Mouse (Mus musculus) hindbrain, embryonic 13.5 days (tissue): ENCODE measurements around the gene Trabd2b. TPM values are rescaled to one million over a fixed set of nuclear protein-coding genes. Genes with fewer than 3 reads are reported as not detected.

Source experiments
- ATAC-seq: fragments of 200-750 bp; cut with Nextera tagmentation; 2 replicates; pipeline ENCODE4 v1.8.0; 2017; ENCODE audit warnings: moderate TSS enrichment; ENCODE audit not compliant: low FRiP score
- H3K27ac ChIP-seq: fragments of 300-500 bp; sonication (generic); 2 replicates; pipeline ENCODE4 v1.5.1; 2015; ENCODE audit warnings: inconsistent platforms, mild to moderate bottlenecking, moderate library complexity
- H3K27me3 ChIP-seq: fragments of 300-500 bp; sonication (generic); 2 replicates; pipeline ENCODE4 v1.6.1; 2015; ENCODE audit warnings: mild to moderate bottlenecking, inconsistent platforms
- H3K36me3 ChIP-seq: fragments of 300-500 bp; sonication (generic); 2 replicates; pipeline ENCODE4 v1.6.1; 2015; ENCODE audit warnings: mild to moderate bottlenecking, inconsistent platforms
- H3K4me1 ChIP-seq: fragments of 300-500 bp; sonication (generic); replicated peaks from 2 replicates; pipeline ENCODE4 v1.6.1; 2015; ENCODE audit warnings: inconsistent platforms
- H3K4me2 ChIP-seq: fragments of 300-500 bp; sonication (generic); 2 replicates; pipeline ENCODE4 v1.6.1; 2015; ENCODE audit warnings: inconsistent platforms, mild to moderate bottlenecking, moderate library complexity
- H3K4me3 ChIP-seq: fragments of 300-500 bp; sonication (generic); 2 replicates; pipeline ENCODE4 v1.5.1; 2015; ENCODE audit warnings: mild to moderate bottlenecking, inconsistent platforms
- H3K9ac ChIP-seq: fragments of 300-500 bp; sonication (generic); 2 replicates; pipeline ENCODE4 v1.6.1; 2015; ENCODE audit warnings: mild to moderate bottlenecking, inconsistent platforms
- H3K9me3 ChIP-seq: fragments of 300-500 bp; sonication (generic); 2 replicates; pipeline ENCODE4 v1.6.1; 2016; ENCODE audit warnings: inconsistent platforms
- WGBS: fragments of 180-500 bp; shearing (Covaris S2); methylation state at CpG from one replicate; pipeline ENCODE4 v1.1.7; 2015; 5-methylcytosine and 5-hydroxymethylcytosine counted together
- polyA plus RNA-seq: library from polyadenylated mRNA; unstranded; fragments of >200 nt; fragmentation: Nextera tagmentation; extraction: Ambion mirVana; gene quantifications from 2 replicates; pipeline ENCODE4 v1.2.1, GENCODE M21; 2015

Gene Trabd2b
- polyA plus RNA-seq, 1 experiment from 2014 or later, result 0.78 TPM

DNA sequence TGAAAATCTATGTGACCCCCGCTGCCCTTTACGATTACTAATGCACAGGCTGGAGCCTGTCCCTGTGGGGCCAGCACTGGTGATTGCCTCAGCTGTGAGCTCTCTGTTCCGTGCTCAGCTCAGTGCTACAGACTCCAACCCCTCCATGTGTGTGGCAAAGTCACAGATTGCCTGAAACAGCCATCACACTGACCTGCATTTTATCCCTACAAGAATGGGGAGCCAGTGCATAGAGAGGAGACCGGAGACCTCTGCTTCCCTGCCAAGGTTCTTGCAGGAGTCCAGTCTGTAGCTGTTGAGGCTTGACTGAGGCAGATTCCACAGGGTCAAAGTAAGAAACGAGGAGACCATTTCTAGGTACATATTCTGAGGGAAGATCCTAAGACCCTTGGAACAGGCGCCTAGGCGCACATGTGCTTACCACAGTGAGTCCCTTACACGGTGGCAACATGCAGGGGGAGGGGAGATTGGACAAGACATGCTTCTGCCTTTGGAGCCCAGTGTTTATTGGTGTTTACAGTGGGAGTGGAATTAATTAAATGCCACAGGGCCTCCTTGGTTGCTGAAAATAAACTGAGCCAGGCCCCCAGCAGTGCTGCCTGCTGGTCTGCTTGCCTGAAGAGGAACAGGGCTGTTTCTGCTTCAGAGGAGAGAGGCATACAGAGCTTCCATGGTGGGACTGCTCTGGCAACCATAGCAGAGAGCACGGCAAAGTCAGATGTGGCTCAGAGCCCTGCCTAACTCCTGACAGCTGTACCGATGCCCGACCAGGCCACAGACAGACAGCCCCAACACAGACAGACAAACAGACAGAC lies 97.9 kb downstream of the Trabd2b start:
- Histone ChIP-seq H3K27ac (no peak overlapping the region), H3K4me3 (no peak overlapping the region), H3K4me2 (no peak overlapping the region), H3K9me3 (no peaks in the 10 kb centered on the region), H3K9ac (no peak overlapping the region; the same call in 1 of the 2 replicates), H3K27me3 (no peaks in the 10 kb centered on the region), H3K36me3 (no peaks in the 10 kb centered on the region), H3K4me1 (peaks cover 11% of the 10 kb centered on the region)
- 55% methylated on average over 11 of the region's 11 CpGs for WGBS
- ATAC-seq, result peak; percentile 57

- H3K4me2 ChIP-seq, result no peak overlapping the region
- no peaks in the 10 kb centered on the region for H3K9me3 ChIP-seq
- H3K4me3 ChIP-seq, result no peak overlapping the region
- no peak for ATAC-seq
- H3K36me3 ChIP-seq, result no peaks in the 10 kb centered on the region
- no peak overlapping the region for H3K9ac ChIP-seq
- peaks cover 4% of the 10 kb centered on the region for H3K4me1 ChIP-seq
- WGBS, result 86% methylated on average over 6 of the region's 6 CpGs
- no peak overlapping the region for H3K27ac ChIP-seq
- H3K27me3 ChIP-seq, result no peaks in the 10 kb centered on the region
These were observed 103.1 kb downstream of the Trabd2b start for GRCm38 (mm10) chr4:114509601-114510000.

DNA sequence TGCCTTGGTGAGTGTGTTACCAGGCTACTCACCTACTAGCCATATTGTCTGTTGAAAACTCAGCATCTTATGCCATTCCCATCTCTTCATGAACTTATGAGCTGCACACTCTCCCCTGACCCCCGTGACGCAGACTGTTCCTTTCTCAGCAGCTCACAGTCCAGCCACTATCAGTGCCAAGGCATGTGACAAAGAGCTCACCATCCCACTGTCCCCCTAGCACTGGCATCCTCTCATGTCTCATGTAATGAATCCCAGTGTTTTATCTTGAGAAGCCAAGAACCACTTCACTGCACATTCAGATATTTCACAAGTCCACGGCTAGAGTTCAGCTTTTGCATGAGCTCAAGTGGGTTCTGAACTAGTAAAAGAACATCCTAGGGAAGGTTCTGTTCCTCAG lies 105.1 kb downstream of the Trabd2b start:
- Histone ChIP-seq H3K9me3 (no peaks in the 10 kb centered on the region), H3K27ac (no peak overlapping the region), H3K27me3 (no peaks in the 10 kb centered on the region), H3K4me1 (no peaks in the 10 kb centered on the region), H3K36me3 (no peaks in the 10 kb centered on the region), H3K9ac (no peak overlapping the region), H3K4me2 (no peak overlapping the region), H3K4me3 (no peak overlapping the region)
- ATAC-seq, result no peak
- WGBS, result 96% methylated on average over 3 of the region's 3 CpGs

DNA sequence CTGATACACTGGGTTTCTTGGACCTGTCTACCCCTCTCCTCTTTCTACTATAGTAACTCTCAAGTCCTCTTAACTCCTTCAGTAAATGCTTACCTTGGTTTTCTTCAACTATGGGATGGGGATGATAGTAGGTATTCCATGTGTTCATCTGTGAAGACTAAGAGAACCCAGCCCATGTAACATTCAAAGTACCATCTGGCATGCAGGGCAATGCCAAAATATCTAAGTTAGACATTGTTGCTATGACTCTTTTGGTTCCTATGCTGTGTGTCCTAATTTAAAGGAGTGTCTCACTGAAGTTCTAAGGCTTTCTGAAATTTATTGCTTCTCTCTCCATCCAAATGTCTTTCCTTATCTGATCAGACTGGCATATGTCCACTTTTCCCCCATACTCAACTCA lies 106.6 kb downstream of the Trabd2b start:
- H3K27ac ChIP-seq, result no peak overlapping the region
- no peaks in the 10 kb centered on the region for H3K4me1 ChIP-seq
- H3K4me3 ChIP-seq, result no peak overlapping the region
- H3K9ac ChIP-seq, result no peak overlapping the region
- H3K9me3 ChIP-seq, result no peaks in the 10 kb centered on the region
- no peaks in the 10 kb centered on the region for H3K27me3 ChIP-seq
- no peak for ATAC-seq
- H3K36me3 ChIP-seq, result no peaks in the 10 kb centered on the region
- H3K4me2 ChIP-seq, result no peak overlapping the region

DNA sequence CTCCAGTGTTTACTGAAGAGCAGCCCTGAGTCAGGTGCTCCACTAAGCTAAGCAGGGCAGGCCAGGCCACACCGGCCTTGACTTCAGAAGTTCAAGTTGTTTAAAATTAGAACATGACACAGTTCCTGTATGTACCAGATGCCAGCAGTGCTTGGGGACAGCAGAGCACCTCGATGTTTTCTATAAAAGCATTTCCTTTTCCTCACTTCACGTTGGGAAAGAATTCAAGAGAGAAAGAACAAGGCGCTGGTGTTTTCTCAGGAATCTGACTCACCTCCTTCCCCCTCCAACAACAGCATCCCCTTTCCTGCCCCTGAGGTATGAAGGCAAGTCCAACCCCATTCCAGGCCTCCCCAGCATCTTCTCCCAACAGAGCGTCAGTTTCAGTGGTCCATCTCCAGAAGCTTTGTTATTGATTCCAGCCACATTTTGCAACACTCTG lies 108.8 kb downstream of the Trabd2b start:
- H3K4me2 ChIP-seq, result no peak overlapping the region
- no peak overlapping the region for H3K27ac ChIP-seq
- no peaks in the 10 kb centered on the region for H3K4me1 ChIP-seq
- H3K9me3 ChIP-seq, result no peaks in the 10 kb centered on the region
- no peak overlapping the region for H3K4me3 ChIP-seq
- no peak overlapping the region for H3K9ac ChIP-seq
- no peak for ATAC-seq
- H3K36me3 ChIP-seq, result no peaks in the 10 kb centered on the region
- H3K27me3 ChIP-seq, result no peaks in the 10 kb centered on the region
- WGBS, result 76% methylated on average over 5 of the region's 5 CpGs

- Histone ChIP-seq H3K4me2 (no peak overlapping the region), H3K27me3 (no peaks in the 10 kb centered on the region), H3K4me3 (no peak overlapping the region), H3K4me1 (no peaks in the 10 kb centered on the region), H3K9me3 (no peaks in the 10 kb centered on the region), H3K9ac (no peak overlapping the region), H3K27ac (no peak overlapping the region), H3K36me3 (no peaks in the 10 kb centered on the region)
- 51% methylated on average over 4 of the region's 4 CpGs for WGBS
- 0 out of 2 replicates have a peak, but pooled peaks have one; percentile 52 for ATAC-seq
These were observed 110.1 kb downstream of the Trabd2b start for GRCm38 (mm10) chr4:114516651-114517050.

DNA sequence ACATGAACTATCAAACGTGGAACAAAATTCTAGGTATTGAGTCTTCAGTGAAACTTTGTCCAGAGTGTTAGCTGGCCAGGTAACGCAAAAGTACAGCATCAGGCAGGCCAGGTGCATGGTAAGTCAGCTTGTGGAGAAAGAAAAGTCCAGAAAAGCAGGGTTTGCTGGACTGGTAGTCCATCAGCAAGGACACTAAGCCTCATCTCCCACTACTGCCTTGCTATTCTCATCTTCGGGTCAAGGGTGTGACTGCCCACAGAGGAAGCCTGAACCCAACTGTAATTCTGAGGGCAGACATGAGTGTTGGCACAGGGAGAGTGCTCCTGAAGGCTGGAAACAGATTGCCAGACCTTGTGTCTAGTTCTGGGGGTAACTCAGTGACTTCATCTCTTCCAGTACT lies 111.5 kb downstream of the Trabd2b start:
- WGBS, result 88% methylated on average over 3 of the region's 3 CpGs
- H3K27me3 ChIP-seq, result no peaks in the 10 kb centered on the region

DNA sequence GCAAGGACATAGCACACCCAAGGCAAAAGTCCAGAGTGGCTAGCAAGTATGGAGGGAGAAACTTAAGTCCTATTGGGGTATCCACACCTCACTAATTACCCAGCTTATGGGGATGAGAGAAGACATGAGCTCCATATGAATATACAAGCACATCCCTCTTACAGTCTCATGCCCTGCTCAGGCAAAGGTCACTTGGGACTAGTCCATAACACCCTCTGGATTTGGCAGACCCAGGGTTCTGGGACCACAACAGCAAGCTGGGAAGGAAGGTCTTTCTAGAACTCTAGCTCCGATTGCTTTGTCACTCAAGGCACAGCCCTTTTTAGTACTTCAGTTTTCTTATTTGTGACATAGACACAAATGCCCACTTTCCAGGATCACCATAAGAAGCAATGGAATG lies 112.0 kb downstream of the Trabd2b start:
- Histone ChIP-seq H3K27ac (no peak overlapping the region), H3K4me2 (no peak overlapping the region), H3K36me3 (no peaks in the 10 kb centered on the region), H3K9me3 (no peaks in the 10 kb centered on the region), H3K4me1 (no peaks in the 10 kb centered on the region), H3K27me3 (no peaks in the 10 kb centered on the region), H3K4me3 (no peak overlapping the region), H3K9ac (no peak overlapping the region)
- WGBS, result 93% methylated on average over 1 of the region's 1 CpGs
- no peak for ATAC-seq

More for the DNA sequence above, 111.5 kb downstream of the Trabd2b start:
- no peak for ATAC-seq
- no peaks in the 10 kb centered on the region for H3K4me1 ChIP-seq
- no peaks in the 10 kb centered on the region for H3K36me3 ChIP-seq
- no peak overlapping the region for H3K4me3 ChIP-seq
- no peak overlapping the region for H3K9ac ChIP-seq
- H3K9me3 ChIP-seq, result no peaks in the 10 kb centered on the region
- no peak overlapping the region for H3K4me2 ChIP-seq
- H3K27ac ChIP-seq, result no peak overlapping the region

- Histone ChIP-seq H3K4me3 (no peak overlapping the region), H3K9me3 (no peaks in the 10 kb centered on the region), H3K36me3 (no peaks in the 10 kb centered on the region), H3K9ac (no peak overlapping the region), H3K27me3 (no peaks in the 10 kb centered on the region), H3K27ac (no peak overlapping the region), H3K4me1 (no peaks in the 10 kb centered on the region), H3K4me2 (no peak overlapping the region)
- ATAC-seq, result no peak
- 92% methylated on average over 4 of the region's 4 CpGs for WGBS
These were observed 112.8 kb downstream of the Trabd2b start for GRCm38 (mm10) chr4:114519321-114519720.

- Histone ChIP-seq H3K9me3 (no peaks in the 10 kb centered on the region), H3K4me3 (no peak overlapping the region), H3K9ac (no peak overlapping the region), H3K36me3 (no peaks in the 10 kb centered on the region), H3K4me1 (no peaks in the 10 kb centered on the region), H3K4me2 (no peak overlapping the region), H3K27me3 (no peaks in the 10 kb centered on the region), H3K27ac (no peak overlapping the region)
- whole genome bisulfite sequencing, result 92% methylated on average over 3 of the region's 3 CpGs
- no peak for ATAC-seq
These were observed 113.4 kb downstream of the Trabd2b start for GRCm38 (mm10) chr4:114519966-114520365.

GRCm38 (mm10) chr4:114523335-114524188 lies 117.0 kb downstream of the Trabd2b start:
- Histone ChIP-seq H3K4me3 (no peak overlapping the region), H3K9ac (no peak overlapping the region), H3K4me1 (no peaks in the 10 kb centered on the region), H3K27me3 (no peaks in the 10 kb centered on the region), H3K9me3 (no peaks in the 10 kb centered on the region), H3K36me3 (no peaks in the 10 kb centered on the region), H3K4me2 (no peak overlapping the region), H3K27ac (no peak overlapping the region)
- 71% methylated on average over 5 of the region's 5 CpGs for WGBS
- no peak for ATAC-seq

- H3K4me1 ChIP-seq, result no peaks in the 10 kb centered on the region
- H3K27ac ChIP-seq, result no peak overlapping the region
- no peak for ATAC-seq
- H3K27me3 ChIP-seq, result no peaks in the 10 kb centered on the region
- H3K4me3 ChIP-seq, result no peak overlapping the region
- H3K36me3 ChIP-seq, result no peaks in the 10 kb centered on the region
- H3K9me3 ChIP-seq, result no peaks in the 10 kb centered on the region
- no peak overlapping the region for H3K4me2 ChIP-seq
- no peak overlapping the region for H3K9ac ChIP-seq
- WGBS, result 44% methylated on average over 6 of the region's 6 CpGs
These were observed 125.1 kb downstream of the Trabd2b start for GRCm38 (mm10) chr4:114531591-114531990.
